Mouse (Mus musculus): ENCODE measurements around the gene Cyth3. TPM values are rescaled to one million over a fixed set of nuclear protein-coding genes. Genes with fewer than 3 reads are reported as not detected.

Gene Cyth3
- total RNA-seq, 2 experiments from 2014 or later = 48.1 to 52.4 TPM

Other genes with a start within 250 kb of the Cyth3 start
- 10 to 100 TPM; 42.9 to 49.7 TPM for gene Kdelr2, start 218.6 kb upstream of the Cyth3 start, total RNA-seq (2021)
- 10 to 100 TPM; 22.8 to 22.9 TPM for gene Daglb, start 157.9 kb upstream of the Cyth3 start, total RNA-seq (2021)
- gene Rac1, start 94.4 kb upstream of the Cyth3 start, total RNA-seq (2021) = 100 to 1,000 TPM; 430 to 453 TPM
- gene Usp42, start 109.8 kb downstream of the Cyth3 start, total RNA-seq (2021) = 10 to 100 TPM; 20.0 to 23.4 TPM
- gene Eif2ak1, start 195.3 kb downstream of the Cyth3 start, total RNA-seq (2021) = 10 to 100 TPM; 40.5 to 41.8 TPM

Data from layer of hippocampus, postnatal 14 days (tissue).